Mouse (Mus musculus) embryonic facial prominence, embryonic 13.5 days (tissue): ENCODE measurements around the gene Grhl3. TPM values are rescaled to one million over a fixed set of nuclear protein-coding genes. Genes with fewer than 3 reads are reported as not detected.

Experiments used
- ATAC-seq: fragments of 200-750 bp; cut with Nextera tagmentation; 2 replicates; pipeline ENCODE4 v1.8.0; 2017; ENCODE audit warnings: low read depth; ENCODE audit not compliant: insufficient number of reproducible peaks, insufficient read depth, low FRiP score, low TSS enrichment
- H3K27ac ChIP-seq: fragments of 300-500 bp; sonication (generic); 2 replicates; pipeline ENCODE4 v1.5.1; 2015; ENCODE audit warnings: moderate library complexity, mild to moderate bottlenecking, inconsistent platforms
- H3K27me3 ChIP-seq: fragments of 300-500 bp; sonication (generic); 2 replicates; pipeline ENCODE4 v1.6.1; 2015; ENCODE audit warnings: mild to moderate bottlenecking, inconsistent platforms
- H3K36me3 ChIP-seq: fragments of 300-500 bp; sonication (generic); 2 replicates; pipeline ENCODE4 v1.6.1; 2015; ENCODE audit warnings: mild to moderate bottlenecking, inconsistent platforms
- H3K4me1 ChIP-seq: fragments of 300-500 bp; sonication (generic); 2 replicates; pipeline ENCODE4 v1.6.1; 2015; ENCODE audit warnings: inconsistent platforms
- H3K4me2 ChIP-seq: fragments of 300-500 bp; sonication (generic); 2 replicates; pipeline ENCODE4 v1.6.1; 2015; ENCODE audit warnings: moderate library complexity, mild to moderate bottlenecking, inconsistent platforms
- H3K4me3 ChIP-seq: fragments of 300-500 bp; sonication (generic); 2 replicates; pipeline ENCODE4 v1.5.1; 2015; ENCODE audit warnings: mild to moderate bottlenecking, inconsistent platforms
- H3K9ac ChIP-seq: fragments of 300-500 bp; sonication (generic); 2 replicates; pipeline ENCODE4 v1.6.1; 2015; ENCODE audit warnings: mild to moderate bottlenecking, inconsistent platforms
- H3K9me3 ChIP-seq: fragments of 300-500 bp; sonication (generic); 2 replicates; pipeline ENCODE4 v1.6.1; 2016; ENCODE audit warnings: inconsistent platforms
- WGBS: fragments of 180-500 bp; shearing (Covaris S2); methylation state at CpG from one replicate; pipeline ENCODE4 v1.1.7; 2015; ENCODE audit warnings: mixed read lengths; 5-methylcytosine and 5-hydroxymethylcytosine counted together
- polyA plus RNA-seq: library from polyadenylated mRNA; unstranded; fragments of >200 nt; fragmentation: Nextera tagmentation; extraction: Ambion mirVana; gene quantifications from 2 replicates; pipeline ENCODE4 v1.2.1, GENCODE M21; 2015

Grhl3 gene
- polyA plus RNA-seq, 1 experiment from 2014 or later: 25.3 TPM

DNA sequence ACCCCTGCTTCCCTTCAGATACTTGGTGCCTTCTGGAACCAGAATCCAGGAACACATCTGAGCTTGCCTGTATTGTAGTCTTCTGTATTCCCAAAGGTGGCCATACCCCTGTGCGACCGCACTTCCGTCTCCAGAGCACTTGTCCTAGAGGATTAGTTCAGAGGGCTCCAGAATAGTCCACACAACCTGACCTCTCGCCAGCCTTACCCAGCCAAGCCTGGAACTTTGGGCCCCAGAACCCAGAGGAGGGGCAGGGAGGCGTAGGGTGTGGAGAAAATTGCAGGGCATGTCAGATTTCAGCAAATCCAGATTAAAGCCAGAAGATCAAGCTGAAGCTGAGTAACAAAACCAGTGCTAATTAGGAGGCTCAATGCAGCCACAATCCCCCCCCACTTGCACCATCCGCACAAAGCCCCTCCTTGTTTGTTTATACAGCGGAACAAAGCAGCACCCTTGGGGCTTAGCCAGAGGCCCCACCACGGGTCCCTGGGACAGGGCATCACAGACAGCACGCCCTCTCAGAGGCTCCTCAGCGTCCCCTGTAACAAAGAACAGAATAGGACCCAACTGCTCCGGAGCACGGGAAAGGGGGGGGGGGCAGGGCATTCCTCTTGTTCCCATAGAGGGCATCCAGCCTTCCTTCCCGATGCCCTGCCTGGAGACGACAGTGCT lies 47.3 kb downstream of the Grhl3 start:
- H3K27ac ChIP-seq: no peak overlapping the region
- no peak; the same call in 1 of the 2 replicates for ATAC-seq
- no peak overlapping the region; the same call in 1 of the 2 replicates for H3K4me3 ChIP-seq
- H3K4me2 ChIP-seq: peak overlapping the region; percentile 38
- peaks cover 6% of the 10 kb centered on the region; the same call in 1 of the 2 replicates for H3K9me3 ChIP-seq
- WGBS: 14% methylated on average over 14 of the region's 14 CpGs
- peaks cover 25% of the 10 kb centered on the region for H3K27me3 ChIP-seq
- H3K9ac ChIP-seq: 0 out of 2 replicates have a peak overlapping the region, but pooled peaks have one; percentile 16
- H3K36me3 ChIP-seq: no peaks in the 10 kb centered on the region
- H3K4me1 ChIP-seq: peaks cover 28% of the 10 kb centered on the region

DNA sequence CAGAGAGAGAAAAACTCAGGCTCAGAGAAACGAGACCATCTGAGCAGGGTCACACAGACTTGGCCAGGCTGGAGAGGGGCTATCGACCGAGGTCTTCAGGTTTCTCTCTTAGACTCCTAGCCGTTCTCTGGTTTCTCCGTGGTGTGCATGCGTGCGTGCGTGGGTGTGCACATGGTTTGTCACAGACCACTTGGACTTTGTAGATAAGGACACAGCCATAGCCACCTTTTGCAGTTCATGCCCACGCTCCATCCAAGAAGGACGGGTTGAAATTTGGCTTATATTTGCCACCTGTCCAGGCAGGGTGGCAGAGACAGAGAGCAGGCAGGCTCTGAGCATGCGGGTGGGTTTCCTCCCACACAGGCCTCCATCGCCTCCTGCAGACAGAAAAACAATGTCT lies 48.4 kb downstream of the Grhl3 start:
- Histone ChIP-seq H3K27me3 (peaks cover 25% of the 10 kb centered on the region), H3K36me3 (no peaks in the 10 kb centered on the region), H3K27ac (no peak overlapping the region), H3K9ac (no peak overlapping the region), H3K4me1 (peaks cover 34% of the 10 kb centered on the region), H3K4me3 (no peak overlapping the region), H3K9me3 (no peaks in the 10 kb centered on the region), H3K4me2 (no peak overlapping the region)
- 65% methylated on average over 12 of the region's 12 CpGs for WGBS
- no peak for ATAC-seq

DNA sequence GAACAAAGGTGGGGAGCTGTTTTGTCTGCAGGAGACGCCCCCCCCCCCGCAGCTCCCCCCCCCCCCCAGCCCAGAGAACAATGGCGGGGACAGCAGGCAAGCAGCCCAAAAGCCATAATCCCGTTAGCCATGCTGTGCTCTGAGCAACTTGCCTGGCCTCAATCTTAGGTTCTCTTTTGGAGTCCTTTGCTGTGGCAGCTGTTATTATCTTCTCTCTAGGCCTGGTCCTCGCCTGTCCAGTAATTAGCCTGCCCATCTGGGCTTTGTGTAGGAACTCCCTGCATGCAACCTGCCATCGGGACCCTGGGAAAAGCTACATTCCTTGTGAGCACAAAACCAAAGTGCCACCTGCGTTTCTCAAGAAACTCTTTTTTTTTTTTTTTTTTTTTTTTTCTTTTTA lies 49.5 kb downstream of the Grhl3 start:
- H3K27ac ChIP-seq: no peak overlapping the region
- H3K4me1 ChIP-seq: peaks cover 34% of the 10 kb centered on the region
- no peaks in the 10 kb centered on the region for H3K36me3 ChIP-seq
- ATAC-seq: no peak
- H3K9me3 ChIP-seq: no peaks in the 10 kb centered on the region
- H3K9ac ChIP-seq: no peak overlapping the region
- 5% methylated on average over 6 of the region's 7 CpGs for whole genome bisulfite sequencing
- H3K4me2 ChIP-seq: no peak overlapping the region
- no peak overlapping the region for H3K4me3 ChIP-seq
- peaks cover 25% of the 10 kb centered on the region for H3K27me3 ChIP-seq

DNA sequence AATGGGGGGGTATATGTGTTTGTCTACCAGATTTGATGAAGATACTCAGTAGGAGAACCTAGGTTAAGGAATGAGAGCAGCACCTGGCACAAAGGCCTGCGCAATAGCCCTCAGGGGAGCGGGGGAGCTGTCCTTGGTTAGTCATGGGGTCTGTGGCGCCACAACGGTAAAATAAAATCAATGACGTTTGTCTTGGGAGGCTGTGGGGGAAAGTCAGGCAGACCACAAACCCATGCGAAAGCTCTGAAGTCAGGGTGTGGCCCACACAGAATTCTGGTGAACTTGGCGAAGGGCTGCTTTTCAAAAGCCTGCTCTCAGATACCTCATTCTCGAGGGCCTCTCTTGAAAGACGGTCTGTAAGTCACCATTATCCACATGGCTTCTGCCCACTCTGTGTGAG lies 53.0 kb downstream of the Grhl3 start:
- H3K36me3 ChIP-seq: no peaks in the 10 kb centered on the region
- H3K27ac ChIP-seq: no peak overlapping the region
- no peak overlapping the region for H3K4me3 ChIP-seq
- H3K27me3 ChIP-seq: peaks cover 13% of the 10 kb centered on the region
- ATAC-seq: no peak
- H3K4me1 ChIP-seq: peaks cover 20% of the 10 kb centered on the region
- H3K4me2 ChIP-seq: no peak overlapping the region
- H3K9me3 ChIP-seq: no peaks in the 10 kb centered on the region
- no peak overlapping the region for H3K9ac ChIP-seq
- 62% methylated on average over 9 of the region's 9 CpGs for WGBS

DNA sequence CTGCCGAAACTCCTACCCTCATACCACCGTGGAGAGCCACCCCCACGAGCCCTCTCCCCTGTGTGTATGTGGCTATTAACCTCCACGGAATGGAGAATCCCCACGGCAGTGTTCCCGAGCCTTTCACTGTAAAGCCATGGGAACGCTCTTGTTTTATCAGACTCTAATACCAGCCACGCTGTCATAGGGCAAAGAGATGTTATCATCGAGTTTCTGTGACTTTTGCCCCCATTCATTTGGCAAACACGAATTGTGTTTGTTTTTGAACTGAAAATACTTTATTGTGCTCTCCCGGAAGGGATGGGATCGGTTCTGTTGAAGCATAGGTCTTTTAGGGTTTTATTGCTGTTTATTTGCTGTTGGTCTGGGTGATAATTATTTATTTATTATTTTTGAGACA lies 55.3 kb downstream of the Grhl3 start:
- Histone ChIP-seq H3K4me1 (peaks cover 13% of the 10 kb centered on the region), H3K4me3 (no peak overlapping the region), H3K9ac (no peak overlapping the region), H3K27ac (no peak overlapping the region), H3K36me3 (no peaks in the 10 kb centered on the region), H3K9me3 (no peaks in the 10 kb centered on the region), H3K4me2 (no peak overlapping the region), H3K27me3 (no peaks in the 10 kb centered on the region)
- 84% methylated on average over 12 of the region's 12 CpGs for WGBS
- ATAC-seq: no peak

DNA sequence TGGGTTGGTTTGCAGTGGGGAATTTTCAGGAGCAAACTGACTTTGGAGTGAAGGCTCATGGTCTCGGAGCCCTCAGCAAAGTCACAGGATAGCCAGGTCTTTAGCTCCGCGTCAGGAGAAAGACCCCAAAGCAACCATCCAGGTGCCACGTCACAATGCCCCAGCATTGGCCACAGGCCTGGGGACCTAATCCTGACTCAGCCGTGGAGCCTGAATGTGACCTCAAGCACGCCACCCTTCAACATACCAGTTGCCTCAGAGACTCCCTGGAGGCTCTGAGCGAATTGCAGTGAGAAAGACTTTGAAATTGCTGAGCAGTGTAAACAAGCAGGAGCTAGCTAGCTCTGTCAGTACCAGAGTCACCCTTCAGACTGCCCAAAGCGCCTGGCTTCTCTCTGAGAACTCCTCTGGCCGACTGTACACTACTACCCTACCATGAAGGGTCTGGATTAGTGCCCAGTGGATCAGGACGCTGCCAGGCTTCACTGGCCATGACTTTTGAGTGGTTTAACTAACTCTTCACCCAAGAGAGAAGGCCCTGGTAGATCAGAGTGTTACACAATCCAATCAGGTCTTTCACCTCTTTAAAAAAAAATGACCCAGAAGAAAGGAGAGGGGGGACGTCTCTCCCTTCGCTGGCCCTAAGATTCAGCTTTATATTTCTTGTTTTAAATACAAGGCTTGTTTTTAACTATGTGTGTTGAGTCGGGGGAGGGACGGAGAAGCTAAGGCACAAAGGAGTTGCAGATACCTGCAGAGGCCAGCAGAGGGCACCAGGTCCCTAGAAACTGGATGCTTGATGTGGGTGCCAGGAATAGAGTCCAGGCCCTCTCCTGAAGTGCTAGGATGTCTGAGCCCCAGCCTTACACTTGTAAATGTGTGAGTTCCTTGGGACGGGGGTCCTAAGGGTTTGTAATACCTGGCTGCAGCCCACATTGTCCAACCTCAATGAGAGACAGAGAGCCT lies 56.8 kb downstream of the Grhl3 start:
- Histone ChIP-seq H3K36me3 (no peaks in the 10 kb centered on the region), H3K9ac (no peak overlapping the region), H3K27me3 (no peaks in the 10 kb centered on the region; the same call in 1 of the 2 replicates), H3K4me2 (no peak overlapping the region), H3K27ac (no peak overlapping the region; the same call in 1 of the 2 replicates), H3K9me3 (no peaks in the 10 kb centered on the region), H3K4me3 (no peak overlapping the region), H3K4me1 (peaks cover 16% of the 10 kb centered on the region)
- no peak for ATAC-seq
- WGBS: 52% methylated on average over 15 of the region's 15 CpGs

DNA sequence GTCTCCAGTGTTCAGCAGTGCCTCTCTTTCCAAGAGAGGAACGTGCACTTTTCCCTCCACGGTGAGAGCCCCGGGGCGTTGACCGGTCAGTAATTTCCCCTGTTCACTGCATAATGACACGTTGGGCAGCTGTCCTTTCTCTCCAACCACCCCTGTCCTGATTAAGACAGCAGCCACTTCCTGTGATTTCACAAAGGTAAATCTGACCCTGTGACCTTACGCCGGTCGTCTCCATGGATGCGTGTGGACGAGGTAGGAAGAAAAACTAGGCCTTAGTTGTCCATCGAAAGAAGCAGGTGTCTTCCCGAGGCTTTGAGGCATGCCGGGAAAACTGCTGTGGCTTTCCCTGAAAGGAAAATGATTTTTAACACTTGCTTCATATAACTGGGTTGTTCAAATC lies 58.5 kb downstream of the Grhl3 start:
- Histone ChIP-seq H3K27ac (no peak overlapping the region), H3K36me3 (no peaks in the 10 kb centered on the region), H3K27me3 (no peaks in the 10 kb centered on the region; the same call in 1 of the 2 replicates), H3K9me3 (no peaks in the 10 kb centered on the region), H3K4me3 (no peak overlapping the region), H3K4me2 (no peak overlapping the region), H3K4me1 (peaks cover 11% of the 10 kb centered on the region), H3K9ac (no peak overlapping the region)
- 53% methylated on average over 14 of the region's 14 CpGs for WGBS
- no peak for ATAC-seq

DNA sequence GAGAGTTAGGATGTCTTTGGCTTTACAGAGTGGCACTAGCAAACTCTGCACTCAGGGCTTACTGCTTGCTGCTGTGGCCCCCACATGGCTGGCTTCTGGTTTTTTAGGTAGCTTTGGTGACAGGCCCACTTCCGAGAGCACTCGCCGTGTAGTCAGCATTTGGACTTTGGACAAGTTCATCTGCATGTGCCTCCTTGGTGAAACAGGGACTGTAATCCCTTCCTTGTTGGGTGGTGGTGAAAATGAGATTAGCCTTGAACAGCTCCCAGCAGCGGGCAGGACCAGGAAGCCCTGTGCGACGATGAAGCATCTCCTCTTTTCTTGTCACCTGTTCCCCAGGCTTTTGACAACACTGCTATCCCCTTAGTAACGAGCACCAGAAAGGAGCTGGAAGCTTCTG lies 59.6 kb downstream of the Grhl3 start:
- no peak overlapping the region for H3K9ac ChIP-seq
- no peak overlapping the region for H3K4me2 ChIP-seq
- no peak overlapping the region for H3K27ac ChIP-seq
- ATAC-seq: no peak
- no peak overlapping the region for H3K4me3 ChIP-seq
- no peaks in the 10 kb centered on the region for H3K36me3 ChIP-seq
- peaks cover 16% of the 10 kb centered on the region for H3K4me1 ChIP-seq
- 79% methylated on average over 7 of the region's 7 CpGs for WGBS
- H3K9me3 ChIP-seq: no peaks in the 10 kb centered on the region
- no peaks in the 10 kb centered on the region; the same call in 1 of the 2 replicates for H3K27me3 ChIP-seq

DNA sequence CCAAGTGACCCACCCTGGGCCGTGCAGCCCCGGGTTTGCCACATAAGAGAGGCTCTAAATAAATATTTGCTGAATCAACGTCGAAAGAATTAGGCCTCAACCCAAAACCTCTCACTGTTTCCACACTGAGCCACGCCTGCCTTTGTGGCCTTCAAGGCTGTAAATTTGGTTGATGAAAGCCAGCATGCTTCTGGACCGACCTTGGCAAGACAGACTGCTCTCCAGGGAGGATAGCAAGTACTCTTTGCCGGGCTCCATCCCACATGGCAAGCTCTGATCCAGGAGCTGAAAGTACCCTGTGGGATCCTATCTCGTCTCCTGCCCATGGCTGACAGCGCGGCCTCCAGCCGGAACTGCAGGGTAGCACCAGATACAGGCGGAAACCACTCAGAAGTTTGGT lies 63.9 kb downstream of the Grhl3 start:
- H3K27ac ChIP-seq: no peak overlapping the region

DNA sequence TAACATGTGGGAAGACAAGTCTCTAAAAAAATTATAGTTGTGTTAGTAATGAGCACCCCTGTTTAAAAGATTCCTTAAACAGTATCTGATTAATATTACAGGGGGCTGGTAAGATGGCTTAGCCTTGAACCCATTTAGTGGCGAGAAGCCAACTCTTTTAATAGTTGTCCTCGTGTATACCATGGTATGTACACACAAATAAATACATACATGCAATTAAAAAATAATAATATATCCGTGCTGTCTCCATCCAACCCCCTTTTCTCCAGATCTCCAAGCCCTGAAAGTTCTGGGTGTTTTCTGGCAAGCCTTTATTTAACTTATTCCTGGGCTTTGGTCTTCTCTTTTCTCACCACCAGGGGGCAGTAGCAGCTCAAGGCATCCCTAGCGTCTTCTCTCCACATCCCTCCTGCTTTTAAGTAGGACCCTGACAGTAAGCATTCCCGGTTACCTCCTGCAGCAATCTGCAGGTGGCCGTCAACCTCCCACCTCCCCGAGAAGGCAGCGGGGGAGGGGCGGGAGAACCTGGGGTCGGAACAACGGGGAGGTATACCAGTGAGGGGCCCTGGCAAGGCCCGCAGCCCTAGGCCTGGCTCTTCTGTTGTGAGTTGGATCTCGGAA lies 64.9 kb downstream of the Grhl3 start:
- H3K4me3 ChIP-seq: 0 out of 2 replicates have a peak overlapping the region, but pooled peaks have one; percentile 12
- H3K4me2 ChIP-seq: peak overlapping the region; percentile 53
- peak overlapping the region; percentile 60 for H3K9ac ChIP-seq
- peaks cover 17% of the 10 kb centered on the region for H3K4me1 ChIP-seq
- H3K27ac ChIP-seq: no peak overlapping the region
- 17% methylated on average over 13 of the region's 13 CpGs for WGBS
- no peaks in the 10 kb centered on the region; the same call in 1 of the 2 replicates for H3K27me3 ChIP-seq
- no peak for ATAC-seq
- no peaks in the 10 kb centered on the region for H3K9me3 ChIP-seq
- H3K36me3 ChIP-seq: no peaks in the 10 kb centered on the region

More for the DNA sequence above, 63.9 kb downstream of the Grhl3 start:
- ATAC-seq: no peak
- Histone ChIP-seq H3K4me1 (peaks cover 20% of the 10 kb centered on the region), H3K4me3 (no peak overlapping the region), H3K9ac (0 out of 2 replicates have a peak overlapping the region, but pooled peaks have one; percentile 44), H3K36me3 (no peaks in the 10 kb centered on the region), H3K27me3 (no peaks in the 10 kb centered on the region; the same call in 1 of the 2 replicates), H3K9me3 (no peaks in the 10 kb centered on the region), H3K4me2 (no peak overlapping the region)
- 59% methylated on average over 12 of the region's 12 CpGs for WGBS
